Mouse (Mus musculus) forebrain, embryonic 16.5 days (tissue): ENCODE data around the gene Exog. TPM values are rescaled to one million over a fixed set of nuclear protein-coding genes. Genes with fewer than 3 reads are reported as not detected.

Experiments used
- ATAC-seq: fragments of 200-750 bp; cut with Nextera tagmentation; 2 replicates; pipeline ENCODE4 v1.8.0; 2017; ENCODE audit warnings: mild to moderate bottlenecking, moderate library complexity
- H3K27ac ChIP-seq: fragments of 300-500 bp; sonication (generic); 2 replicates; pipeline ENCODE4 v1.5.1; 2014; ENCODE audit warnings: low read length, control low read depth
- H3K27me3 ChIP-seq: fragments of 300-500 bp; sonication (generic); replicated peaks from 2 replicates; pipeline ENCODE4 v1.6.1; 2014; ENCODE audit warnings: low read length; ENCODE audit not compliant: control insufficient read depth, insufficient read depth
- H3K36me3 ChIP-seq: fragments of 300-500 bp; sonication (generic); 2 replicates; pipeline ENCODE4 v1.6.1; 2014; ENCODE audit not compliant: control insufficient read depth, insufficient read depth
- H3K4me1 ChIP-seq: fragments of 300-500 bp; sonication (generic); replicated peaks from 2 replicates; pipeline ENCODE4 v1.6.1; 2014; ENCODE audit warnings: low read length; ENCODE audit not compliant: control insufficient read depth, insufficient read depth
- H3K4me2 ChIP-seq: fragments of 300-500 bp; sonication (generic); 2 replicates; pipeline ENCODE4 v1.6.1; 2014; ENCODE audit warnings: mild to moderate bottlenecking, low read length, control low read depth
- H3K4me3 ChIP-seq: fragments of 300-500 bp; sonication (generic); replicated peaks from 2 replicates; pipeline ENCODE4 v1.5.1; 2014; ENCODE audit warnings: mild to moderate bottlenecking, low read length, control low read depth
- H3K9ac ChIP-seq: fragments of 300-500 bp; sonication (generic); replicated peaks from 2 replicates; pipeline ENCODE4 v1.6.1; 2014; ENCODE audit warnings: low read depth, low read length, control low read depth
- H3K9me3 ChIP-seq: fragments of 300-500 bp; sonication (generic); 2 replicates; pipeline ENCODE4 v1.6.1; 2016; ENCODE audit warnings: low read length; ENCODE audit not compliant: control insufficient read depth
- WGBS: fragments of 180-500 bp; shearing (Covaris S2); extraction: QIAGEN DNeasy Blood & Tissue Kit; methylation state at CpG from one replicate; pipeline ENCODE4 v1.1.7; 2014; 5-methylcytosine and 5-hydroxymethylcytosine counted together
- polyA plus RNA-seq: library from polyadenylated mRNA; unstranded; fragments of >200 nt; fragmentation: Nextera tagmentation; extraction: Ambion mirVana; gene quantifications from 2 replicates; pipeline ENCODE4 v1.2.1, GENCODE M21; 2015

Gene Exog
- polyA plus RNA-seq, 1 experiment from 2014 or later, result 60.7 TPM

DNA sequence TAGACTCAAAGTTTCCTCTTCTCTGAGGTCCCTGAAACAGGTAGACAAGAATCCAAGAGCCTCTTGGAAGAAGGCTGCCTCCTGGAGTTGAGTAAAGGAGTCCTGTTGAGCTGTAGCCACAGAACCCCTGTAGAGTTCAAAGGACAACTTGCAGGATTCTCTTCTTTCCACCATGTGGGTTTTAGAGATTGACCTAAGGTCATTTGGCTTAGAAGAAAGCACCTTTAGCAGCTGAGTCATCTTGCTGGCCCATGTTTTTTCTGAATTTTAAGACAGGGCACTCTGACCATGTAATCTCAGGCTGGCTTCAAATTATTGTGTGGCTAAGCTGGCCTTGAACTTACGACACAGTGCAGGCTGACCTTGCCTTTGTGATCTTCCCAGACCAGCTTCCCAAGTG is 28.3 kb downstream of the Exog start:
- Histone ChIP-seq H3K9me3 (no peaks in the 10 kb centered on the region), H3K4me3 (no peak overlapping the region), H3K27ac (no peak overlapping the region), H3K4me2 (no peak overlapping the region), H3K27me3 (no peaks in the 10 kb centered on the region), H3K36me3 (no peaks in the 10 kb centered on the region), H3K4me1 (peaks cover 1% of the 10 kb centered on the region), H3K9ac (no peak overlapping the region)
- no peak for ATAC-seq
- WGBS, result 96% methylated on average over 1 of the region's 1 CpGs

DNA sequence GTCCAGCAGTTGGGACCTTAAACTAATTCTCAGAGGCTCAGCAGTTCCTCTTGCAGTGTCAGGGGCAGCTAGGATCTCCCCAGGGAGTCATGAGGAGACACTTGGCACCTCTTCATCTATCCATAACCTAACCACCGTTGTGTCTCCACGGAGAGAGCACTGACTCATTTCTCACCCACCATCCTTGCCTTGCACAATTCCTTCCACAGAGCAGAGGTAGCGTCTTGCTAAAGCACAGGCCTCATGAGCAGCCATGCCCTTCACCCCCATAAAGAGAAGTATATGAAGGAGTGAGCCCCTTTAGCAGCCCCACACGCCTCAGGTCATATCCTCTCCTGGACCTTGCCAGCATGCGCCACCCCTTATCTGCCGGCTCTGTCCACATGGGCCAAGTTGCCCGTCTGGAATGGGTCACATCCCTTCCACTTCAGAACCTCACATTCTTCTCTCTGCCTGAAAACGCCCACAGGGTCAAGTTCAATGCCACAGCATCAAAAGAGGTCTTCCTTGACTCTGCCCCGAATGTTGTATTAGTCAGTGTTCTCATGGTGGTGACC is 28.9 kb downstream of the Exog start:
- peaks cover 6% of the 10 kb centered on the region for H3K4me1 ChIP-seq
- no peaks in the 10 kb centered on the region for H3K36me3 ChIP-seq
- H3K27me3 ChIP-seq, result no peaks in the 10 kb centered on the region
- H3K9ac ChIP-seq, result no peak overlapping the region
- H3K27ac ChIP-seq, result no peak overlapping the region
- no peak overlapping the region for H3K4me3 ChIP-seq
- no peaks in the 10 kb centered on the region for H3K9me3 ChIP-seq
- no peak overlapping the region for H3K4me2 ChIP-seq
- ATAC-seq, result no peak
- 89% methylated on average over 9 of the region's 9 CpGs for WGBS

GRCm38 (mm10) chr9:119474717-119475611 is 30.2 kb downstream of the Exog start:
- H3K4me2 ChIP-seq, result no peak overlapping the region
- WGBS, result 76% methylated on average over 15 of the region's 15 CpGs
- H3K27me3 ChIP-seq, result no peaks in the 10 kb centered on the region
- no peak overlapping the region for H3K27ac ChIP-seq
- H3K9ac ChIP-seq, result no peak overlapping the region
- H3K9me3 ChIP-seq, result no peaks in the 10 kb centered on the region
- peaks cover 6% of the 10 kb centered on the region for H3K4me1 ChIP-seq
- no peaks in the 10 kb centered on the region for H3K36me3 ChIP-seq
- no peak for ATAC-seq
- no peak overlapping the region for H3K4me3 ChIP-seq

GRCm38 (mm10) chr9:119477754-119478153 is 33.0 kb downstream of the Exog start:
- Histone ChIP-seq H3K9ac (no peak overlapping the region), H3K9me3 (no peaks in the 10 kb centered on the region), H3K4me2 (no peak overlapping the region), H3K27me3 (no peaks in the 10 kb centered on the region), H3K4me1 (peaks cover 6% of the 10 kb centered on the region), H3K4me3 (no peak overlapping the region), H3K27ac (no peak overlapping the region), H3K36me3 (no peaks in the 10 kb centered on the region)
- WGBS, result 69% methylated on average over 6 of the region's 6 CpGs
- ATAC-seq, result no peak

DNA sequence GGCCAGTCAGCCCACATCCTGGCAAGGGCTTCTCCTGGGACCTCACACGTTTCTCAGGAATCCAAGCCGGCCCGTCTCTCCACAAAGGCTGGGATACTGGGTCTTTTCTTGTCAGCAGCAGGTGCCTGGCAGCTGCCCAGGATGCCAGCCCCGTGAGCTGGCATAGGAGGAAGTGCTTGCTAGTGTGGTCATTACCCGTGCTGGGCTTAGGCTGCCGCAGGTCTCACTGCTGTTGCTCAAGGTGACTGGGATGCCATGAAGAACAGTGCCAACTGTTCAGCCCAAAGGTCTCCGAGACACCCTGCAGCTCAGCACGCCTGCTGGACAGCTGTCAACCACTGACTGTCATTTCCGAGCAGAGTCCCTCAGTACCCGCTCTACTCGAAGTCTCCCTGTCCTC is 33.6 kb downstream of the Exog start:
- H3K4me1 ChIP-seq, result peaks cover 9% of the 10 kb centered on the region
- 51% methylated on average over 11 of the region's 11 CpGs for WGBS
- H3K27me3 ChIP-seq, result no peaks in the 10 kb centered on the region
- no peak overlapping the region for H3K9ac ChIP-seq
- H3K4me3 ChIP-seq, result no peak overlapping the region
- ATAC-seq, result no peak
- no peaks in the 10 kb centered on the region for H3K9me3 ChIP-seq
- no peak overlapping the region for H3K27ac ChIP-seq
- no peak overlapping the region for H3K4me2 ChIP-seq
- H3K36me3 ChIP-seq, result no peaks in the 10 kb centered on the region

GRCm38 (mm10) chr9:119479297-119479696 is 34.6 kb downstream of the Exog start:
- Histone ChIP-seq H3K36me3 (no peaks in the 10 kb centered on the region), H3K27me3 (no peaks in the 10 kb centered on the region), H3K9me3 (no peaks in the 10 kb centered on the region), H3K4me2 (no peak overlapping the region), H3K27ac (no peak overlapping the region), H3K9ac (no peak overlapping the region), H3K4me1 (peaks cover 16% of the 10 kb centered on the region), H3K4me3 (no peak overlapping the region)
- 53% methylated on average over 8 of the region's 8 CpGs for WGBS
- no peak for ATAC-seq

DNA sequence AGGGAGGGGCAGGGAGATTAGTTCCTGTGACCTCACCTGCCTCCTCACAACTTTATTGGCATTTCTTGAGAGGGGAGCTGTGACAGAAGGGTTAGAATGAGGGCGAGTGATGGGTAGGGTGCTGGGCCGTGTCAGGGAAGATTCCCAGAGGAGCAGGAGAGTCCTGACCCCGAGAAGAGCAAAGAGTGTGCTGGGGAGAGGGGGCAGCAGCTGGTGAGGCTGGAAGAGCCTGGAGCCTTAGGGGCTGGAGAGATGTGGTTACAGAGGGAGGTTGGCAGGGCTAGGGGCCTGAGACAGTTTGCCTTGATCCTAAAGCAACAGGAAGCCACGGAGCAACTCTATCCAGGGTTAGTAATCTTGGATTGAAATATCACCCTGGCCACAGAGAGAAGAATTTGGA is 36.9 kb downstream of the Exog start:
- Histone ChIP-seq H3K9me3 (no peaks in the 10 kb centered on the region), H3K27me3 (no peaks in the 10 kb centered on the region), H3K4me1 (peaks cover 16% of the 10 kb centered on the region), H3K4me3 (no peak overlapping the region), H3K4me2 (no peak overlapping the region), H3K36me3 (no peaks in the 10 kb centered on the region), H3K27ac (no peak overlapping the region), H3K9ac (no peak overlapping the region)
- no peak for ATAC-seq
- 87% methylated on average over 4 of the region's 4 CpGs for WGBS

GRCm38 (mm10) chr9:119483554-119484353 is 39.0 kb downstream of the Exog start:
- no peak overlapping the region for H3K27ac ChIP-seq
- ATAC-seq, result peak; percentile 73; the same call in 1 of the 2 replicates
- H3K4me2 ChIP-seq, result no peak overlapping the region
- 49% methylated on average over 23 of the region's 23 CpGs for WGBS
- no peaks in the 10 kb centered on the region for H3K27me3 ChIP-seq
- H3K36me3 ChIP-seq, result no peaks in the 10 kb centered on the region
- H3K9me3 ChIP-seq, result no peaks in the 10 kb centered on the region
- H3K9ac ChIP-seq, result no peak overlapping the region
- H3K4me1 ChIP-seq, result peaks cover 10% of the 10 kb centered on the region
- H3K4me3 ChIP-seq, result no peak overlapping the region

- no peak overlapping the region for H3K4me3 ChIP-seq
- H3K27me3 ChIP-seq, result no peaks in the 10 kb centered on the region
- H3K9ac ChIP-seq, result no peak overlapping the region
- H3K36me3 ChIP-seq, result no peaks in the 10 kb centered on the region
- no peaks in the 10 kb centered on the region for H3K9me3 ChIP-seq
- no peak overlapping the region for H3K4me2 ChIP-seq
- no peak overlapping the region for H3K27ac ChIP-seq
- no peak for ATAC-seq
- peaks cover 10% of the 10 kb centered on the region for H3K4me1 ChIP-seq
- WGBS, result 68% methylated on average over 9 of the region's 9 CpGs
Measured at GRCm38 (mm10) chr9:119484420-119484819, 39.7 kb downstream of the Exog start.
